Mouse (Mus musculus) c-Kit-positive CD71-positive TER-119-negative erythroid progenitor cells, embryonic 14.5 days (primary cell): ENCODE data around the gene Nuak1.
"Not testable (repeated sequence)": the region's sequence is repeated elsewhere in the genome, so short reads cannot be mapped to it uniquely, and the experiment has no call there.

Experiments
- DNase-seq: peaks from one replicate; pipeline ENCODE4 v3.0.0-alpha.2; 2013; ENCODE audit warnings: low read depth

Nuak1 gene

DNA sequence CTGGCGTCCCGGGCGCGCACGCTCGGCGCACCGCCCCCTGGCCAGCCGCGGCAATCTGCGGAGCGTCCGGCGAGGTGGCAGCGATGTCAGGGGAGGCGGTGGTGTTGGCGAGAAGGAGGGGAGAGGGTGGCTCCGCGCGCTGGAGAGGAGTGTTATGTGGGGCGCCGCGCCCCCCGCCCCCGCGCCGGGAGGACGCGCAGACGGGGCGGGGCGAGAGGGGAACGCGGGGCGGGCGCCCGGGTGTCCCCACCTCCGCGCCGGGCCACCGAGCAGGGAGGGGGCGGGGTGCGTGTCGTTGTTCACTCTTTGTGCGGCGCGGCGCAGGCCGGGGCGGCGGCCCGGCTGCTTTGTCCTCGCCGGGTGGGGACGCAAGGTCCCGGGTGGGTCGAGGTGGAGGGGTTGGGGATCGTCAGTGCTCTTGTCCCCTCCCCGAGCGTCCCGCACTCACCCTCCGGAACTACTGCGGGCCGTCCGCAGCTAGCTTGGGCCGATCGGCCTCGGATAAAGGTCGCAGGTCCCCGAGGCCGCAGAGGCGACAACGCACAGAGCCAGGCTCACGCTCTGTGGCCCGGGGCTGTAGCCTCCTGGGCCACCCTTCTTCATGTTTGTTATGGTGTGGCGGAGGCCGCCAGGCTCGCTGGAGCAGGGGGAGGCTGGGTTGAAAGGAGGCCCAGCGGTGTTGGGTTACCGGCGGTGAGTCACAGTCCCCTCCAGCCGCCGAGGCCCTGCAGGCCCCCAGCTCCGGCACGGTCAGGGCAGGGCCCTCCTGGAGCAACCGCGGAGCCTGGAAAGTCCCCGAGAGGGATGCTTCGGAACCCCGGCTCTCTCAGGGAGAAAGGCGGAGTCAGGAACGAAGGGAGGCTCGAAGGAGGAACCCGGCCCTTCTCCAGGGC is at the start of gene Nuak1:
Nuak1 (minus strand) TSS at position 57 of the 893 bp plus-strand sequence.
- peak; percentile 7 for DNase-seq

DNA sequence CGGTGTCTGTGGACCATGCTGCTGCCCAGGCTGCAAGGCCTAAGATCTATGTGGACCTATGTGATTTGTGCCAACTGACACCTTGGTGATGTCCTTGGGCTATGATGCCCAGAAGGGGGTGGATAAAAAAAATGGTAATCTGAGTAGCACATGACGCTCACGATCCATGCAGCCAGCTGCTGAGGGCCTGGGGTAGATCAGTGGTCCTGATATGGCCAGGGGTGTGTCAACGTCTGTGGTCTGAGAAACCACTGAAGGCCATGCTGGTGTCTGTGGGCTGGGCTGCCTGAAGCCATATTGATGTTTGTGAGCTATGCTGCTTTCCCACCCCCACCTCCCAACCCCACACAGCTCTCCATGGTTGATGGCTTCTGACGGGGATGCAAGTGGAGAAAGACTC is 49.7 kb upstream of the Nuak1 start:
- no peak for DNase-seq

GRCm38 (mm10) chr10:84488315-84488714 is 47.9 kb upstream of the Nuak1 start:
- peak; percentile 34 for DNase-seq

GRCm38 (mm10) chr10:84484661-84485060 is 44.3 kb upstream of the Nuak1 start:
- no peak for DNase-seq

DNA sequence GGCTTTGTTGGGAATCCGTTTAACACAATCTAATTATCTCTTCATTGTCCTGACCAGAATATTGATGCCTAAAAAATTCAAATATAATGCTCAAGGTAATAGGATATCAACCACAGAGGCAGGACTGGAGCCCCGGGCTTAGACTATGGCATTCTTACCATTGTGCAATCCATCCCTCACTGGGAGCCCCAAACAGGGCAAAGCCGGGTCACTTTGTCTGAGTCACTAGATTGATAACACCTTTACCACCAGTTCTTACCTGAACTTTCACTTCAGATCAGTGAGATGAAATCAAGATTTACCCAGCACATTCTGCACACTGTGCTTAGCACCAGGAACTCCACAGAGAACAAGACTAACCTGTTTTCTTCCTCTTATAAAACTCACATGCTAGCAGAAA is 43.2 kb upstream of the Nuak1 start:
- DNase-seq: no peak

GRCm38 (mm10) chr10:84483069-84483468 is 42.7 kb upstream of the Nuak1 start:
- DNase-seq: no peak

GRCm38 (mm10) chr10:84482418-84482817 is 42.0 kb upstream of the Nuak1 start:
- not testable (repeated sequence) for DNase-seq

GRCm38 (mm10) chr10:84481327-84481671 is 40.9 kb upstream of the Nuak1 start:
- no peak for DNase-seq

- DNase-seq: no peak
Observed at GRCm38 (mm10) chr10:84480667-84481326, 40.4 kb upstream of the Nuak1 start.

DNA sequence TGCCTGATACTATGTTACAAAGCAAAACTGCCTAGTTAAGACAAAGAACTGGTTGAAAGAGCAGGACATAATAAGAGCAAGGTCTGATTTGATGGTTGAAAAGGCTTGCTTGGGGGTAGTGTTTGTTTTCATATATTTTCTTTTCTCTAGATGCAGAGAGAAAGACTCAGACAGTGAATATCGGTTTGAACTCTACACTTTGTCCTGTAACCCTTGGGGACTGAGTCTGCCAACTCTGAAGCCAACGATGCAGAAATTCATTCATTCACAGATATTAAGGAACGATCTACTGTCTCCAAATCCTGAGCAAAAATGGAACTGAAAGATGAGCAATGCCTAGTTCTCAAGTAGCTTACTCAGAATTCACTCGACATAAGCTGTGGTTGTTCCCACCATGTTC is 39.7 kb upstream of the Nuak1 start:
- no peak for DNase-seq

- DNase-seq: no peak
Observed at GRCm38 (mm10) chr10:84477613-84478076, 37.2 kb upstream of the Nuak1 start.

- DNase-seq: no peak
Observed at GRCm38 (mm10) chr10:84477045-84477612, 36.7 kb upstream of the Nuak1 start.

DNA sequence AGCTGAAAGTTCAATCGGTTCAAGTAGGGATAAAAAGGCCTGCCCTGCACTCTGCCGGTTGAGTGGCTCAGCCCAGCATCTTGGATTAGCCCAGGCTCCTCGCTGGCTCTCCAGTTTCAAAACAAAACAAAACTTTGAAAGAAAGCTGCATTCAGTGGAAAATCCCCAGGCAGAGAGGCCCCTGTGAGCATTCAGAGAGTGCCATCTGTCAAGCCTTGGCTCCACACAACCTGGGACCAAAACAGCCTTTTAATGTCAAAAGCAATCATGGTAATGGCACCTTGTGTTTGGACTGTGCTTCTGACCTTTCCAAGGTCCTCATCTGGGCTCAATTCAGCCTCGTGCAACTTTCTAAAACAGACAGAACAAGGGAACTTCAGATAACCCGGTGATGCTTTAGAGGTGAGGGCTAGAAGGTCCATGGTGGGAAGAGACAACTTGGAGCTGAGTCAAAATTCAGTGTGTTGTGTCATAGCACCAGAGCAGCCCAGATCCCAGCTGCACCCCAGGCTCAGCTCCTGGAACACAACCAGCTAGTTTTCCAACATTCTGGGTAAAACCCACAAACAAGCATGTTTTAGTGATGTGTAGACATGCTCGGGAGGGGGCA is 27.3 kb upstream of the Nuak1 start:
- DNase-seq: no peak

- DNase-seq: no peak
Observed at GRCm38 (mm10) chr10:84465511-84465910, 25.1 kb upstream of the Nuak1 start.

GRCm38 (mm10) chr10:84460420-84461101 is 20.2 kb upstream of the Nuak1 start:
- no peak for DNase-seq

- DNase-seq: no peak
Observed at GRCm38 (mm10) chr10:84458094-84458493, 17.7 kb upstream of the Nuak1 start.

DNA sequence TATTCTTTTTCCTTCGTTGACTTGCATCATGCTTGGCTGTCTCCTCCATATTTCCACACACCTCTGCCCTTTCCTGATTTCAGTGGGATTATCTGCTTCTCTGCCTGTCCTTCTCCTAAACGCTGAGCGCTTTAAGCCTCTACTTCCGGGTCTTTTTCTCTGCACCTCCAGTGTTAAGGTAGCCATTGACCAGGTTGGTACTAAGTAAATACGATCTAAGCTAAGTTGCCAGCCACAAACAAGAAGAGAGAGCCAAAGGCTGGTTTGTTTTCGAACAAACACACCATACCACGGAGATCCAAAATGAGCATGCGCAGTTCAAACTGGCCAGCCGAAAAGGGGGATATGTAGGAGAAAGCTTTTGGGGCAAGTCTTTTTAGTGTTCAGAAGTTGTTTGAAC is 17.1 kb upstream of the Nuak1 start:
- DNase-seq: no peak

DNA sequence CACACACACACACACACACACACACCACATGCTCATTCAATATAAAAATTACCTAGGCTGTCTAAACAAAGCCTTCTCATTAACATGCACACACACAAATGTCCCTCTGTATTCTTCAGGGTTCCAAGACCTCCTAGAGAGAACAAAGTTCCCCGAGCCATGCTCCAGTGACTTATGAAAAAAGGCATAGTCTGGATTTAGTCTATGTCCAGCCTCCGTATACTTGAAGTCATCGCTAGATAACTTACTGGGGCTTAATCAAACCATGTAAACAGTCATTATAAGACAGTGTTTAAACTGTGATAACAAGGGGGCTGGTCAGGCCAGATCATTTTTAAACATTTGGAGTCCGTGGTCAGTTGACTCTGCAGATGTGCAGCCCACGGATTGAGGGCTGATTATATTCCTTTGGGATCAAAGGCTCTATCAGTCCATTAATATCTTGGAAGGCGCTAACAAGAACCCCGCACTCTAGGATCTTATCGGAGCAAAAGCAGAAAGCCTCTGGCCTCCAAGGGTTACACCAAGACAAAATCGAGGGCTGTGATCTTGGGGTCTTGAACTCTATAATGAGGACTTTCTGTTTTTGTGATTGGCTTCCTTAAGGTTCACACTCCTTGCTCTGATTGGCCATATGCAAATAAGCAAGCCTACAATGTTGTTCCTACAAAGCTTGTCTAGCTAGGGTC is 16.4 kb upstream of the Nuak1 start:
- no peak for DNase-seq

DNA sequence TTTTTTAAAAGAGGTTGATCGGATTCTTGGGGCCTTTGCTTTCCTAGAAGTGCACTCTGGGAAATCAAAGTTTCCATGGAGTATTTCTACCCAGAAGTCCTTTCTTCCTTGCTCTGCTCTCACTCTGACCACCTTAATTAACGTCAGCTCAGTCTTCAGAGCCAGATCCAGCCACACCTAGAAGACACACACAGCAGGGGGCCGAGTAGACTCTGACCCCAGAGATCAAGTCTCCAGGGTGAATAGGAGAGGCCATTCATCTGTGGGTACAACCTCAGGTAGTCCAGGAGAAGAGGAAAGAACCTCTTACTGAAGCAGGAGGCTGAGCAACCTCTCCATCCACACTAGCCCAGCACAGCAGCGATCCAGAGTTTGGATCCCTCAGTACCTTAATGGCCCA is 11.5 kb upstream of the Nuak1 start:
- DNase-seq: no peak

- DNase-seq: peak; percentile 40
Observed at GRCm38 (mm10) chr10:84450654-84451053, 10.3 kb upstream of the Nuak1 start.

GRCm38 (mm10) chr10:84449733-84450132 is 9.3 kb upstream of the Nuak1 start:
- DNase-seq: no peak
